Mouse (Mus musculus): ENCODE data around the gene Nsun2. TPM values are rescaled to one million over a fixed set of nuclear protein-coding genes. Genes with fewer than 3 reads are reported as not detected.

Gene Nsun2
- polyA plus RNA-seq, 2 experiments, result 58.7 to 88.8 TPM

DNA sequence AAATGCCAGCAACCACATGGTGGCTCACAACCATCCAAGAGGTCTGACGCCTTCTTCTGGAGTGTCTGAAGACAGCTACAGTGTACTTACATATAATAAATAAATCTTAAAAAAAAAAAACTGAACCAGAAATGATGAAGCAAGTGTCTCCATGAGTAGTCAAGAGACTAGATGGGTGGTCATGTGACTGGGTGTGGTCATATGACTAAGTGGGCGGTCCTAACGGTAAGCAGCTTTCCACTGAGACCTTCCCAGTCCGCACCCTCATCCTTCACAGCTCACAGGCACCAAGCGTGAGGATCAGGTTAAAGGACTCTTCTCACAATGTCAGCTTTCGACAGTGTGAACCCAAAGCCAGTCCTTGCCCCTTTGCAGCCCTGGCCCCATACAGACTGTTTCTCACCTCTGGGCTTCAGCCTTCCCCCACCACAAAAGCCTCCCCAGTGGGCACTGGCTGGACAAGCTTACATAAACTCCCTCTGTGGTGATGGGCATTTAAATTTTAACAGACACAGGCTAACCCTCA is 22.5 kb downstream of the Nsun2 start:
- Histone ChIP-seq H3K4me2 (ENCODE audit: low read depth) (no peak overlapping the region), H3K36me3 (replicated peaks; ENCODE audit: control insufficient read depth, insufficient read depth, low read depth) (no peaks in the 10 kb centered on the region), H3K9me3 (ENCODE audit: control insufficient read depth, low read length) (no peaks in the 10 kb centered on the region), H3K27ac (no peak overlapping the region), H3K4me1 (replicated peaks; ENCODE audit: control insufficient read depth in 2 of 2, insufficient read depth in 2 of 2, low read length in 1 of 2) (no peaks in the 10 kb centered on the region), H3K9ac (replicated peaks) (no peak overlapping the region), H3K4me3 (ENCODE audit: insufficient read depth in 1 of 2, low read depth in 2 of 2, low read length in 2 of 2) (no peak overlapping the region), H3K27me3 (ENCODE audit: control insufficient read depth, insufficient read depth, low read length) (no peaks in the 10 kb centered on the region)
- DNase-seq (ENCODE audit: low read depth in 3 of 3, low spot score in 3 of 3) (no peak), ATAC-seq (ENCODE audit: insufficient read depth) (no peak)
- no peak for TF ChIP-seq EP300 (IDR thresholded peaks at IDR 0.05; ENCODE audit: low read depth)
- TF ChIP-seq CTCF (IDR thresholded peaks at IDR 0.05; ENCODE audit: low read depth), result no peak
- WGBS (ENCODE audit: insufficient replicate concordance), result 73% methylated on average over 6 of the region's 6 CpGs

DNA sequence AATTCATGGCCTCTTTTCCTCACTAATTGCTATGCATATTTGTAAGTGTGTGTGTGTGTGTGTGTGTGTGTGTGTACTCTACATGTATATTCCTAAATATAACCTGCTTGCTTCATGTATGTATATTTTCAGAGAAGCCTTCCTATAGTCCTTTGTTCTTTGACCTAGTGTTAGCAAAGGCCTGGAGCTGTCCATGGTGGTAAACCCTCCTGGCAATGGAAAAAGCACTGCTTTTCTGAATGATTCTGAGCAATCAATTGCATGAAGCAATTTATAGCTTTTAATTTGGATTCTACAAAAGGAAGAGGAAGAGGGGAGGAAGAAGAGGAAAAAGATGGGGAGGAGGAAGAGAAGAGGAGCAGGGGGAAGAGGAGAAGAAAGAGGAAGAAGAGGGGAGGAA is 23.2 kb downstream of the Nsun2 start:
- Histone ChIP-seq H3K27me3 (ENCODE audit: control insufficient read depth, insufficient read depth, low read length) (no peaks in the 10 kb centered on the region), H3K4me1 (replicated peaks; ENCODE audit: control insufficient read depth in 2 of 2, insufficient read depth in 2 of 2, low read length in 1 of 2) (no peaks in the 10 kb centered on the region), H3K27ac (no peak overlapping the region), H3K4me3 (ENCODE audit: insufficient read depth in 1 of 2, low read depth in 2 of 2, low read length in 2 of 2) (no peak overlapping the region), H3K9ac (replicated peaks) (no peak overlapping the region), H3K36me3 (replicated peaks; ENCODE audit: control insufficient read depth, insufficient read depth, low read depth) (no peaks in the 10 kb centered on the region), H3K9me3 (ENCODE audit: control insufficient read depth, low read length) (no peaks in the 10 kb centered on the region), H3K4me2 (ENCODE audit: low read depth) (no peak overlapping the region)
- no peak for TF ChIP-seq EP300 (IDR thresholded peaks at IDR 0.05; ENCODE audit: low read depth)
- no peak for TF ChIP-seq CTCF (IDR thresholded peaks at IDR 0.05; ENCODE audit: low read depth)
- no peak for DNase-seq (ENCODE audit: low read depth in 3 of 3, low spot score in 3 of 3)
- no peak for ATAC-seq (ENCODE audit: insufficient read depth)

GRCm38 (mm10) chr13:69558098-69558660 is 24.6 kb downstream of the Nsun2 start:
- Histone ChIP-seq H3K4me2 (ENCODE audit: low read depth) (no peak overlapping the region), H3K9me3 (ENCODE audit: control insufficient read depth, low read length) (no peaks in the 10 kb centered on the region), H3K9ac (replicated peaks) (no peak overlapping the region), H3K27ac (no peak overlapping the region), H3K4me1 (replicated peaks; ENCODE audit: control insufficient read depth in 2 of 2, insufficient read depth in 2 of 2, low read length in 1 of 2) (no peaks in the 10 kb centered on the region), H3K4me3 (ENCODE audit: insufficient read depth in 1 of 2, low read depth in 2 of 2, low read length in 2 of 2) (no peak overlapping the region), H3K36me3 (replicated peaks; ENCODE audit: control insufficient read depth, insufficient read depth, low read depth) (no peaks in the 10 kb centered on the region), H3K27me3 (ENCODE audit: control insufficient read depth, insufficient read depth, low read length) (no peaks in the 10 kb centered on the region)
- WGBS (ENCODE audit: insufficient replicate concordance), result 60% methylated on average over 6 of the region's 6 CpGs
- DNase-seq (ENCODE audit: low read depth in 3 of 3, low spot score in 3 of 3) (no peak), ATAC-seq (ENCODE audit: insufficient read depth) (no peak)
- TF ChIP-seq EP300 (IDR thresholded peaks at IDR 0.05; ENCODE audit: low read depth), result no peak

DNA sequence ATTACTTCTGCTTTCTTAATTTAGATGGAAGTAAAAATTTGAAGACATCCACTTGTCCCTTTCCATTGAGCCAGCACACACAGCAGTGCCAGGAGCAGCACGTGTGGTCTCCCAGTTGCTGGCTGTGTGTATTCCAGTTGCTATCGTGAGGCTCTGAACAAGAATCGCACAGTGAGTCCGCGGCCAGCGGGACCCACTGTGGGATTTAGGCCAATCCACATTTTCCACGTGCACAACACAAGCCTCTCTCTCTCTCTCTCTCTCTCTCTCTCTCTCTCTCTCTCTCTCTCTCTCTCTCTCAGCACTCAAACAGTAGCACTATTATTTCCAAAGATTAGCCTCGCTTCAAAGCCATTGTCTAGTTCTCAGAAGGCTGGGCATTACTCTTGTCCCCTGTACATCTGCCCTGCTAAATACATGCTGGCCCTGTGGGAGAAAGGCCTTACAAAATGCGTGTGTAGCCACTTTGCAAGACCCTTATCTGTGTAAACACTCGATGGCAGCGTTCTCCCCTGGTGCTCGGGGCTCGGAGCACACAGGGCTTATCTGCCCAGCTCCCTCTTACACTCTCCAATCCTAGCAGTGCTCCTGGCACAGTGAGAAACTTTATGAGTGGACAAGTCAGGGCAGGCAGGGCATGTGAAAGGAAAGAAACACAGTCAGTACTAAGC is 25.9 kb downstream of the Nsun2 start:
- Histone ChIP-seq H3K27me3 (ENCODE audit: control insufficient read depth, insufficient read depth, low read length) (no peaks in the 10 kb centered on the region), H3K4me1 (replicated peaks; ENCODE audit: control insufficient read depth in 2 of 2, insufficient read depth in 2 of 2, low read length in 1 of 2) (no peaks in the 10 kb centered on the region), H3K4me2 (ENCODE audit: low read depth) (no peak overlapping the region), H3K27ac (no peak overlapping the region), H3K9me3 (ENCODE audit: control insufficient read depth, low read length) (no peaks in the 10 kb centered on the region), H3K9ac (replicated peaks) (no peak overlapping the region), H3K4me3 (ENCODE audit: insufficient read depth in 1 of 2, low read depth in 2 of 2, low read length in 2 of 2) (no peak overlapping the region), H3K36me3 (replicated peaks; ENCODE audit: control insufficient read depth, insufficient read depth, low read depth) (no peaks in the 10 kb centered on the region)
- DNase-seq (ENCODE audit: low read depth in 3 of 3, low spot score in 3 of 3) (no peak), ATAC-seq (ENCODE audit: insufficient read depth) (no peak)
- 46% methylated on average over 13 of the region's 13 CpGs for WGBS (ENCODE audit: insufficient replicate concordance)
- TF ChIP-seq CTCF (IDR thresholded peaks at IDR 0.05; ENCODE audit: low read depth) (no peak), EP300 (IDR thresholded peaks at IDR 0.05; ENCODE audit: low read depth) (no peak)

- Histone ChIP-seq H3K27ac (no peak overlapping the region), H3K9ac (replicated peaks) (no peak overlapping the region)
- 65% methylated on average over 9 of the region's 9 CpGs for whole genome bisulfite sequencing (ENCODE audit: insufficient replicate concordance)
Measured at GRCm38 (mm10) chr13:69562004-69562403, 28.5 kb downstream of the Nsun2 start.

More at GRCm38 (mm10) chr13:69562004-69562403, 28.5 kb downstream of the Nsun2 start:
- Histone ChIP-seq H3K9me3 (ENCODE audit: control insufficient read depth, low read length) (no peaks in the 10 kb centered on the region), H3K4me2 (ENCODE audit: low read depth) (no peak overlapping the region), H3K27me3 (ENCODE audit: control insufficient read depth, insufficient read depth, low read length) (no peaks in the 10 kb centered on the region), H3K4me3 (ENCODE audit: insufficient read depth in 1 of 2, low read depth in 2 of 2, low read length in 2 of 2) (no peak overlapping the region), H3K36me3 (replicated peaks; ENCODE audit: control insufficient read depth, insufficient read depth, low read depth) (no peaks in the 10 kb centered on the region), H3K4me1 (replicated peaks; ENCODE audit: control insufficient read depth in 2 of 2, insufficient read depth in 2 of 2, low read length in 1 of 2) (no peaks in the 10 kb centered on the region)
- ATAC-seq (ENCODE audit: insufficient read depth) (no peak), DNase-seq (ENCODE audit: low read depth in 3 of 3, low spot score in 3 of 3) (no peak)
- TF ChIP-seq CTCF (IDR thresholded peaks at IDR 0.05; ENCODE audit: low read depth), result no peak
- TF ChIP-seq EP300 (IDR thresholded peaks at IDR 0.05; ENCODE audit: low read depth), result no peak
